Mouse (Mus musculus) myocyte (in vitro differentiated cells): Measurements from ENCODE around the gene Lysmd3.

Source experiments
- E2F4 ChIP-seq: IDR thresholded peaks from one replicate; pipeline ENCODE4 v1.6.1; 2011; ENCODE audit warnings: mild to moderate bottlenecking, control low read depth, moderate library complexity; ENCODE audit not compliant: insufficient read depth
- MYOD1 ChIP-seq, 3 experiments: IDR thresholded peaks; one replicate each; pipeline ENCODE4 v1.6.1; 2011; ENCODE audit warnings: control low read depth in 2 of 3, low read depth in 2 of 3, mild to moderate bottlenecking in 2 of 3, moderate library complexity in 1 of 3; ENCODE audit not compliant: insufficient read length in 2 of 3, control insufficient read depth in 1 of 3
- MYOG ChIP-seq, 3 experiments: IDR thresholded peaks; one replicate each; pipeline ENCODE4 v1.6.1; 2011; ENCODE audit warnings: control low read depth in 2 of 3, low read depth in 2 of 3, mild to moderate bottlenecking in 2 of 3; ENCODE audit not compliant: insufficient read length in 2 of 3, control insufficient read depth in 1 of 3, insufficient read depth in 1 of 3
- POLR2A ChIP-seq: IDR thresholded peaks from one replicate; pipeline ENCODE4 v1.6.1; 2011; ENCODE audit warnings: low read depth, mild to moderate bottlenecking, control low read depth, moderate library complexity; ENCODE audit not compliant: insufficient read length
- POLR2AphosphoS2 ChIP-seq: IDR thresholded peaks from one replicate; pipeline ENCODE4 v1.6.1; 2011; ENCODE audit warnings: low read depth, control low read depth; ENCODE audit not compliant: insufficient read length
- REST ChIP-seq: IDR thresholded peaks from one replicate; pipeline ENCODE4 v1.6.1; 2011; ENCODE audit warnings: mild to moderate bottlenecking, control low read depth, moderate library complexity; ENCODE audit not compliant: insufficient read depth, insufficient read length
- TCF3 ChIP-seq: IDR thresholded peaks from one replicate; pipeline ENCODE4 v1.6.1; 2011; ENCODE audit warnings: low read depth, control low read depth; ENCODE audit not compliant: insufficient read length

- TF ChIP-seq REST = no peak
- no peak for TF ChIP-seq MYOD1 (IDR thresholded peaks at IDR 0.05; ENCODE audit: control insufficient read depth in 1 of 3, insufficient read length in 2 of 3, low read depth in 2 of 3)
- no peak for TF ChIP-seq POLR2AphosphoS2
- TF ChIP-seq E2F4 = no peak
- no peak for TF ChIP-seq POLR2A
- no peak for TF ChIP-seq MYOG (IDR thresholded peaks at IDR 0.05; ENCODE audit: control insufficient read depth in 1 of 3, insufficient read depth in 1 of 3, insufficient read length in 2 of 3, low read depth in 2 of 3)
- no peak for TF ChIP-seq TCF3
These were observed 484 bp upstream of the Lysmd3 start for GRCm38 (mm10) chr13:81657008-81657350.
